9 mouse cellular contexts compared by ENCODE assay signal in the genomic region with DNA sequence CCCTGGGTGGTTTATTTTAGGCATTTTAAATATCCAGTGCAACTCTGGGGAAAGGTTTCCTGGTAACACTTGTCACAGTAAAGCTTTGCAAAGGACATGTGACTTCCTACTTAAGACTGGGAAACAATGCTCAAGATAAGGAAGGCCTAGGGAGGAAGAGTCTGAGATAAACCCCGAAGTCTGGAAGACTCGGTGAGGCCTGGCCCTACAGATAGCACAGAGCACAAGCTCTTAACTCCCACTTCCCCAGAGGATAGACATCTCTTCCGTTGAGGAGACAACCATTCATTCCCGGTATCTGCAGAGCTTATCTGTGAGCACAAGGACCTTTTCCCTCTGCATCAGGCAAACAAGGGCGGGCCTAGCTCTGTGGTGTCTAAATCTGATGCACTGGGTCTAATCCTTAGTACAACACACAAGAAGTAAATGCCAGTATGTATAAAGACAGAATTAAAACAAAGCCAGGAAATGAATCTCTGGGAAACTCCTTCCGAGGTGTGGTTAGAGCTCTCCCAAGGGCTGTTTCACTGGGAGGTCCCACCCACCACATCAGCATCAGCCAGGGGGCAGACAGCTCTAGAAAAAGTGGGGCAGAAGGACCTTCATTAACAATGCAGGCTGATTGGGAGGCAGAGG. TPM values are rescaled to one million over a fixed set of nuclear protein-coding genes. Genes with fewer than 3 reads are reported as not detected.
DNase-seq lines count a peak whose midpoint lies in the region; ATAC-seq and TF ChIP-seq lines count a peak whose summit lies in the region.
"Had no signal": no experiment of that assay in that cellular context is flagged by ENCODE, and none has a peak within 500 bp of the region (broad histone marks: within the 10 kb centered on the region; RNA-seq: fewer than 3 reads in every experiment).

No protein-coding gene starts in this region.

- WGBS in hindbrain, embryonic 12.5 days: 68% methylated on average over 6 of the region's 6 CpGs
- WGBS in hindbrain, postnatal 0 days: 63% methylated on average over 6 of the region's 6 CpGs
- 56% methylated on average over 6 of the region's 6 CpGs for WGBS in forebrain, embryonic 12.5 days
- 50% methylated on average over 6 of the region's 6 CpGs for whole genome bisulfite sequencing in kidney, postnatal 0 days
- WGBS in neural tube, embryonic 15.5 days: 71% methylated on average over 6 of the region's 6 CpGs

- H3K4me1 ChIP-seq in hindbrain, embryonic 12.5 days: peaks cover 19% of the 10 kb centered on the region
- peaks cover 6% of the 10 kb centered on the region for H3K4me1 ChIP-seq in hindbrain, postnatal 0 days (ENCODE audit: insufficient read depth, low read length)
- H3K4me1 ChIP-seq in forebrain, embryonic 12.5 days: peaks cover 24% of the 10 kb centered on the region
- H3K4me1 ChIP-seq in kidney, postnatal 0 days (replicated peaks; ENCODE audit: insufficient read depth, low read length): no peaks in the 10 kb centered on the region
- peaks cover 15% of the 10 kb centered on the region for H3K4me1 ChIP-seq in neural tube, embryonic 15.5 days

- DNase-seq in hindbrain, postnatal 0 days (ENCODE audit: low spot score): no peak
- peak; percentile 54 for DNase-seq in kidney, postnatal 0 days (ENCODE audit: low spot score)
- DNase-seq in lung, postnatal 25 days (ENCODE audit: low spot score): peak; percentile 75
- DNase-seq in spleen, postnatal 36 days (ENCODE audit: low spot score in 2 of 2): no peak
- DNase-seq in embryo, embryonic 10 days (ENCODE audit: low spot score): no peak

- H3K9me3 ChIP-seq in hindbrain, embryonic 12.5 days (replicated peaks): no peaks in the 10 kb centered on the region
- no peaks in the 10 kb centered on the region for H3K9me3 ChIP-seq in hindbrain, postnatal 0 days (ENCODE audit: low read length)
- H3K9me3 ChIP-seq in forebrain, embryonic 12.5 days: no peaks in the 10 kb centered on the region
- H3K9me3 ChIP-seq in kidney, postnatal 0 days (replicated peaks; ENCODE audit: low read length): no peaks in the 10 kb centered on the region
- no peaks in the 10 kb centered on the region for H3K9me3 ChIP-seq in neural tube, embryonic 15.5 days (replicated peaks)

- peaks cover 7% of the 10 kb centered on the region for H3K36me3 ChIP-seq in hindbrain, embryonic 12.5 days
- no peaks in the 10 kb centered on the region for H3K36me3 ChIP-seq in hindbrain, postnatal 0 days (ENCODE audit: insufficient read depth, low read length)
- H3K36me3 ChIP-seq in forebrain, embryonic 12.5 days (replicated peaks): peaks cover 5% of the 10 kb centered on the region
- H3K36me3 ChIP-seq in kidney, postnatal 0 days (ENCODE audit: insufficient read depth, low read length): no peaks in the 10 kb centered on the region
- peaks cover under 1% of the 10 kb centered on the region; the same call in 1 of the 2 replicates for H3K36me3 ChIP-seq in neural tube, embryonic 15.5 days

- H3K27ac ChIP-seq in hindbrain, embryonic 12.5 days: 0 out of 2 replicates have a peak overlapping the region, but pooled peaks have one; percentile 8
- no peak overlapping the region for H3K27ac ChIP-seq in hindbrain, postnatal 0 days
- H3K27ac ChIP-seq in forebrain, embryonic 12.5 days: no peak overlapping the region
- H3K27ac ChIP-seq in kidney, postnatal 0 days: peak overlapping the region; percentile 71
- no peak overlapping the region for H3K27ac ChIP-seq in neural tube, embryonic 15.5 days (replicated peaks)

- H3K4me2 ChIP-seq in hindbrain, embryonic 12.5 days (replicated peaks): no peak overlapping the region
- H3K4me2 ChIP-seq in hindbrain, postnatal 0 days (ENCODE audit: low read depth, low read length): no peak overlapping the region
- peak overlapping the region; percentile 37; the same call in 1 of the 2 replicates for H3K4me2 ChIP-seq in forebrain, embryonic 12.5 days
- no peak overlapping the region; the same call in 1 of the 2 replicates for H3K4me2 ChIP-seq in kidney, postnatal 0 days (ENCODE audit: low read length)
- H3K4me2 ChIP-seq in neural tube, embryonic 15.5 days: no peak overlapping the region

- ATAC-seq in hindbrain, embryonic 12.5 days (ENCODE audit: low FRiP score): no peak
- no peak for ATAC-seq in hindbrain, postnatal 0 days
- no peak for ATAC-seq in forebrain, embryonic 12.5 days (ENCODE audit: low FRiP score)
- ATAC-seq in kidney, postnatal 0 days (replicated peaks; ENCODE audit: low FRiP score, low read depth): no peak
- no peak for ATAC-seq in neural tube, embryonic 15.5 days (ENCODE audit: low FRiP score)

- no peak overlapping the region for H3K4me3 ChIP-seq in hindbrain, embryonic 12.5 days
- no peak overlapping the region for H3K4me3 ChIP-seq in hindbrain, postnatal 0 days (ENCODE audit: low read length)
- no peak overlapping the region for H3K4me3 ChIP-seq in forebrain, embryonic 12.5 days (replicated peaks)
- no peak overlapping the region for H3K4me3 ChIP-seq in kidney, postnatal 0 days (replicated peaks; ENCODE audit: low read depth, low read length)
- no peak overlapping the region for H3K4me3 ChIP-seq in neural tube, embryonic 15.5 days (replicated peaks)

- TF ChIP-seq CTCF in hindbrain, postnatal 0 days (IDR thresholded peaks at IDR 0.05; ENCODE audit: low read depth): no peak
- TF ChIP-seq CTCF in kidney, postnatal 0 days (IDR thresholded peaks at IDR 0.05; ENCODE audit: low read depth): peak; percentile 33; the same call in 1 of the 2 replicates

- H3K27me3 ChIP-seq in hindbrain, embryonic 12.5 days: no peaks in the 10 kb centered on the region; the same call in 1 of the 2 replicates
- H3K27me3 ChIP-seq in hindbrain, postnatal 0 days (ENCODE audit: insufficient read depth, low read length): no peaks in the 10 kb centered on the region
- no peaks in the 10 kb centered on the region for H3K27me3 ChIP-seq in forebrain, embryonic 12.5 days
- no peaks in the 10 kb centered on the region for H3K27me3 ChIP-seq in kidney, postnatal 0 days (ENCODE audit: insufficient read depth, low read length)
- H3K27me3 ChIP-seq in neural tube, embryonic 15.5 days (replicated peaks): no peaks in the 10 kb centered on the region
- H3K27me3 ChIP-seq: CH12.LX had no signal

- H3K9ac ChIP-seq in hindbrain, embryonic 12.5 days: no peak overlapping the region
- H3K9ac ChIP-seq in hindbrain, postnatal 0 days (replicated peaks; ENCODE audit: low read length): no peak overlapping the region
- H3K9ac ChIP-seq in forebrain, embryonic 12.5 days: no peak overlapping the region
- no peak overlapping the region for H3K9ac ChIP-seq in kidney, postnatal 0 days (ENCODE audit: low read depth, low read length)
- no peak overlapping the region for H3K9ac ChIP-seq in neural tube, embryonic 15.5 days (replicated peaks)

RNA-seq across cellular contexts. Expression of a gene that starts 5.6 kb away (rescaled TPM):
- 0.12 and 0.20 TPM in 2 replicates for polyA plus RNA-seq in hindbrain, embryonic 12.5 days (2016; fragmentation: Nextera tagmentation; extraction: Ambion mirVana)
- 0.68 and 1.2 TPM in 2 replicates for total RNA-seq in hindbrain, postnatal 0 days (2014; rRNA removed)
- polyA plus RNA-seq in hindbrain, postnatal 0 days (2015; fragmentation: Nextera tagmentation; extraction: Ambion mirVana): 0.11 and 0.18 TPM in 2 replicates
- 0.17 and 0.27 TPM in 2 replicates for polyA plus RNA-seq in forebrain, embryonic 12.5 days (2016; fragmentation: Nextera tagmentation; extraction: Ambion mirVana)
- polyA plus RNA-seq in kidney, postnatal 0 days (2015; fragmentation: Nextera tagmentation; extraction: Ambion mirVana): 0.16 and 0.20 TPM in 2 replicates
- polyA plus RNA-seq in neural tube, embryonic 15.5 days (2015; fragmentation: Nextera tagmentation; extraction: Ambion mirVana): 0.19 and 0.34 TPM in 2 replicates

RNA-seq across cellular contexts. Expression of a gene that starts 5.9 kb away (rescaled TPM):
- polyA plus RNA-seq in hindbrain, embryonic 12.5 days (2016; fragmentation: Nextera tagmentation; extraction: Ambion mirVana): 2.4 and 3.6 TPM in 2 replicates
- total RNA-seq in hindbrain, postnatal 0 days (2014; rRNA removed): 0.65 and 2.1 TPM in 2 replicates
- 2.4 and 2.7 TPM in 2 replicates for polyA plus RNA-seq in hindbrain, postnatal 0 days (2015; fragmentation: Nextera tagmentation; extraction: Ambion mirVana)
- 7.4 and 7.7 TPM in 2 replicates for polyA plus RNA-seq in forebrain, embryonic 12.5 days (2016; fragmentation: Nextera tagmentation; extraction: Ambion mirVana)
- polyA plus RNA-seq in kidney, postnatal 0 days (2015; fragmentation: Nextera tagmentation; extraction: Ambion mirVana): 2.3 and 3.7 TPM in 2 replicates
- 1.8 and 6.2 TPM in 2 replicates for polyA plus RNA-seq in neural tube, embryonic 15.5 days (2015; fragmentation: Nextera tagmentation; extraction: Ambion mirVana)

RNA-seq across cellular contexts. Expression of a gene that starts 21.2 kb away (rescaled TPM):
- polyA plus RNA-seq in hindbrain, embryonic 12.5 days (2016; fragmentation: Nextera tagmentation; extraction: Ambion mirVana): 109 and 110 TPM in 2 replicates
- total RNA-seq in hindbrain, postnatal 0 days (2014; rRNA removed): 128 TPM in 2 replicates
- 39.9 and 41.7 TPM in 2 replicates for polyA plus RNA-seq in hindbrain, postnatal 0 days (2015; fragmentation: Nextera tagmentation; extraction: Ambion mirVana)
- 158 and 159 TPM in 2 replicates for polyA plus RNA-seq in forebrain, embryonic 12.5 days (2016; fragmentation: Nextera tagmentation; extraction: Ambion mirVana)
- 61.3 and 63.3 TPM in 2 replicates for polyA plus RNA-seq in kidney, postnatal 0 days (2015; fragmentation: Nextera tagmentation; extraction: Ambion mirVana)
- polyA plus RNA-seq in neural tube, embryonic 15.5 days (2015; fragmentation: Nextera tagmentation; extraction: Ambion mirVana): 57.8 and 83.6 TPM in 2 replicates

RNA-seq across cellular contexts. Expression of a gene that starts 24.6 kb away (rescaled TPM):
- 3.0 and 3.1 TPM in 2 replicates for polyA plus RNA-seq in hindbrain, embryonic 12.5 days (2016; fragmentation: Nextera tagmentation; extraction: Ambion mirVana)
- total RNA-seq in hindbrain, postnatal 0 days (2014; rRNA removed): 1.1 and 6.4 TPM in 2 replicates
- 2.2 and 3.1 TPM in 2 replicates for polyA plus RNA-seq in hindbrain, postnatal 0 days (2015; fragmentation: Nextera tagmentation; extraction: Ambion mirVana)
- 5.3 and 5.6 TPM in 2 replicates for polyA plus RNA-seq in forebrain, embryonic 12.5 days (2016; fragmentation: Nextera tagmentation; extraction: Ambion mirVana)
- polyA plus RNA-seq in kidney, postnatal 0 days (2015; fragmentation: Nextera tagmentation; extraction: Ambion mirVana): 2.7 and 3.0 TPM in 2 replicates
- polyA plus RNA-seq in neural tube, embryonic 15.5 days (2015; fragmentation: Nextera tagmentation; extraction: Ambion mirVana): 2.0 and 3.3 TPM in 2 replicates

RNA-seq across cellular contexts. Expression of a gene that starts 27.8 kb away (rescaled TPM):
- polyA plus RNA-seq in hindbrain, embryonic 12.5 days (2016; fragmentation: Nextera tagmentation; extraction: Ambion mirVana): 157 and 159 TPM in 2 replicates
- 56.9 and 59.5 TPM in 2 replicates for total RNA-seq in hindbrain, postnatal 0 days (2014; rRNA removed)
- polyA plus RNA-seq in hindbrain, postnatal 0 days (2015; fragmentation: Nextera tagmentation; extraction: Ambion mirVana): 81.9 and 88.5 TPM in 2 replicates
- 152 and 155 TPM in 2 replicates for polyA plus RNA-seq in forebrain, embryonic 12.5 days (2016; fragmentation: Nextera tagmentation; extraction: Ambion mirVana)
- polyA plus RNA-seq in kidney, postnatal 0 days (2015; fragmentation: Nextera tagmentation; extraction: Ambion mirVana): 266 and 282 TPM in 2 replicates
- 76.6 and 156 TPM in 2 replicates for polyA plus RNA-seq in neural tube, embryonic 15.5 days (2015; fragmentation: Nextera tagmentation; extraction: Ambion mirVana)

Comparison
In these comparisons a context has a peak if more than half of its experiments do, and no peak if none do; other contexts are left out.
1. H3K27ac ChIP-seq: peak in hindbrain, embryonic 12.5 days (single experiment) and kidney, postnatal 0 days (single experiment); none in hindbrain, postnatal 0 days (single experiment), forebrain, embryonic 12.5 days (single experiment) and neural tube, embryonic 15.5 days (single experiment).
2. DNase-seq: peak in kidney, postnatal 0 days (single experiment) and lung, postnatal 25 days (single experiment); none in hindbrain, postnatal 0 days (single experiment), spleen, postnatal 36 days (0 of 2) and embryo, embryonic 10 days (single experiment).